Mouse (Mus musculus): ENCODE results near the gene Gm27029. TPM values are rescaled to one million over a fixed set of nuclear protein-coding genes. Genes with fewer than 3 reads are reported as not detected.
"Not testable (repeated sequence)": the region's sequence is repeated elsewhere in the genome, so short reads cannot be mapped to it uniquely, and the experiment has no call there.

The Gm27029 gene
- polyA plus RNA-seq, 1 experiment from 2014 or later: 6.5 TPM

DNA sequence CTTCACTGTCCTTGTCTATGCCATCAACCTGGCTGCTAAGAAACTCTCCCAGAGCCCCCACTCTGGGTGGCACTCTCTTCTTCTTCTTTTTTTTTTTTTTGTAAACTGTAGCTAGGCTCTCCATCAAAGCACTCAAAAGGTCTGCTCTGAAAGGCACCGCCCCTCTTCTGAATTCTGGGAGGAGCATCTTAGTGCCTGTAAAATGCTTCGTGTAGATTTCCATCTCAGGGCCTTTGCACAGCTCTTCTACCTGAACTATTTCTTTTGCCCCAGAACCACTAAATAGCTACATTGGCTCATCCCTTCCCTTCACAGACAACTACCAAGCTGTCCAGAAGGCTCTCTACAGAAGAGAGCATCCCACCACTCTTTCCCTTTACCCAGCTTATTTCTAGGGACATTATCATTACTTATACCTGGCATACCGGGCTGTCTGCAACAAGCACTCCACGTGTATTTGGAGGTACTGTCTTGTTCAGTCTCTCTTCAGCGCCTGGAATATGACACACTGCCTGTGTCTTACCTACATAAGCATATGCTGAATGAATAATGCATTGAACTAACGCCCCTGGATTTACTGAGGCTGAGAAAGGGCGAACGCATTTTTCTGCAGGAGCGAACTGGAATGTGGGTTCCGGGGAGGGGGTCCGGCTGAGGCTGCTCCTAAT is 8.0 kb downstream of the Gm27029 start:
- peaks cover 8% of the 10 kb centered on the region for H3K4me1 ChIP-seq
- peak overlapping the region; percentile 82 for H3K27ac ChIP-seq
- H3K9ac ChIP-seq: peak overlapping the region; percentile 87
- peak overlapping the region; percentile 84 for H3K4me3 ChIP-seq (replicated peaks)
- H3K27me3 ChIP-seq: no peaks in the 10 kb centered on the region
- 2% methylated on average over 11 of the region's 11 CpGs for WGBS
- peak overlapping the region; percentile 89 for H3K4me2 ChIP-seq
- no peak; the same call in 1 of the 2 replicates for ATAC-seq (ENCODE audit: low FRiP score)
- H3K36me3 ChIP-seq (replicated peaks): peaks cover 24% of the 10 kb centered on the region
- H3K9me3 ChIP-seq: no peaks in the 10 kb centered on the region

GRCm38 (mm10) chr11:101415306-101415705 is 9.3 kb downstream of the Gm27029 start:
- Histone ChIP-seq H3K4me1 (peaks cover 8% of the 10 kb centered on the region), H3K27me3 (no peaks in the 10 kb centered on the region), H3K9me3 (no peaks in the 10 kb centered on the region), H3K4me3 (replicated peaks) (no peak overlapping the region), H3K36me3 (replicated peaks) (peaks cover 37% of the 10 kb centered on the region), H3K9ac (no peak overlapping the region), H3K27ac (no peak overlapping the region), H3K4me2 (no peak overlapping the region)
- ATAC-seq (ENCODE audit: low FRiP score): no peak
- 90% methylated on average over 2 of the region's 2 CpGs for WGBS

DNA sequence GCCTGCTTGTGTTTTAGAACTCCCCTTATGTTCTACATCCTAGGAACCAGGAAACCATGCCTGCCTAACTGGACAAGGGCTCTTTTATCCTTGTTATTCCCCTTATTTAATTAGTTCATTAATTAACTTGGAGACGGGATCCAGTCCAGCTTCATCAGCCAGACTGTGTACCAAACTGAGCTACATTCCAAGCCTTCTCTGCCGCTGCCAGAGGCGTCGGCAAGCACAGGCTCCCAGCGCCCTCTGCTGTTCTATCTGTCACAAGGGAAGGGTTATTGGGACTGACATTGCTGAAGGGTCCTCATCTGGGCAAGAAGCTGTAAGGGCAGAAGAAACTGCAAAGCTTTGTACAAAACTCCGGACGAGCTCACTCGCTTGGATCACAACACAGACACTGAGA is 29.5 kb downstream of the Gm27029 start:
- H3K9ac ChIP-seq: no peak overlapping the region
- H3K4me2 ChIP-seq: no peak overlapping the region
- WGBS: 7% methylated on average over 8 of the region's 8 CpGs
- peaks cover 2% of the 10 kb centered on the region; the same call in 1 of the 2 replicates for H3K27me3 ChIP-seq
- no peaks in the 10 kb centered on the region for H3K4me1 ChIP-seq
- no peaks in the 10 kb centered on the region for H3K36me3 ChIP-seq (replicated peaks)
- no peak overlapping the region for H3K4me3 ChIP-seq (replicated peaks)
- no peak for ATAC-seq (ENCODE audit: low FRiP score)
- H3K27ac ChIP-seq: no peak overlapping the region
- no peaks in the 10 kb centered on the region for H3K9me3 ChIP-seq

GRCm38 (mm10) chr11:101381817-101382216 is 42.8 kb downstream of the Gm27029 start:
- Histone ChIP-seq H3K9me3 (no peaks in the 10 kb centered on the region), H3K9ac (no peak overlapping the region), H3K27ac (no peak overlapping the region), H3K36me3 (replicated peaks) (no peaks in the 10 kb centered on the region), H3K4me3 (replicated peaks) (no peak overlapping the region), H3K27me3 (no peaks in the 10 kb centered on the region), H3K4me1 (peaks cover 4% of the 10 kb centered on the region; the same call in 1 of the 2 replicates), H3K4me2 (no peak overlapping the region)
- no peak for ATAC-seq (ENCODE audit: low FRiP score)
- WGBS: 5% methylated on average over 4 of the region's 4 CpGs

- no peak overlapping the region for H3K4me3 ChIP-seq (replicated peaks)
- WGBS: 80% methylated on average over 6 of the region's 6 CpGs
- H3K27ac ChIP-seq: no peak overlapping the region
These were observed 45.7 kb downstream of the Gm27029 start for GRCm38 (mm10) chr11:101378926-101379325.

GRCm38 (mm10) chr11:101378196-101378595 is 46.4 kb downstream of the Gm27029 start:
- H3K4me1 ChIP-seq; H3K27ac ChIP-seq; H3K9ac ChIP-seq; ATAC-seq (ENCODE audit: low FRiP score); H3K4me2 ChIP-seq; H3K4me3 ChIP-seq (replicated peaks); H3K36me3 ChIP-seq (replicated peaks); H3K27me3 ChIP-seq; H3K9me3 ChIP-seq: not testable (repeated sequence)
- 91% methylated on average over 8 of the region's 8 CpGs for WGBS

More at GRCm38 (mm10) chr11:101378926-101379325, 45.7 kb downstream of the Gm27029 start:
- Histone ChIP-seq H3K9ac (no peak overlapping the region), H3K4me1 (peaks cover 4% of the 10 kb centered on the region; the same call in 1 of the 2 replicates), H3K9me3 (no peaks in the 10 kb centered on the region), H3K4me2 (no peak overlapping the region), H3K27me3 (no peaks in the 10 kb centered on the region), H3K36me3 (replicated peaks) (no peaks in the 10 kb centered on the region)
- no peak for ATAC-seq (ENCODE audit: low FRiP score)

DNA sequence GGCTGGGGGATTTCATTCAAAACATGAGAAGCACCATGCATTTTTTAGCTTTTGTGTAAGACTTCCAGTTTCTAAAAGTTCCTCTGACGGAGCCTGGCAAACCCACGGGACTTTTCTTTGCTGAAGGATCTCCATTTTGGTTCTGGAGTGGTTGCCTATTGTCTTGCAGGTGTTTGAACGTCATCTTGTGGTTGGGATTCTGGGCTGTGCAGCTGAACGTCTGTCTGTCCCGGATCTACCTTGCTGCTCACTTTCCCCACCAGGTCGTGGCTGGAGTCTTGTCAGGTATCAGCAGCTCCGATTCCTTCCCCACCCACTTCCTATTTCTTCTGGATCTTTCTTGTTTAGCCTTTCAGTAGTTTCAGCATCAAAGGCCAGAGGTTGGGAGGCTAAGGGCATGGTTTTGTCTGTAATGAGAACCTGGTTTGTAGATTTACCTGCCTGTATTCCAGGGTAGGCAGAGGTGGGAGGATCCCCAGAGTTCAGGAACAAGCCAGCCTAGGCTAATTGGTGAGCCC is 50.1 kb downstream of the Gm27029 start:
- H3K9ac ChIP-seq: no peak overlapping the region

DNA sequence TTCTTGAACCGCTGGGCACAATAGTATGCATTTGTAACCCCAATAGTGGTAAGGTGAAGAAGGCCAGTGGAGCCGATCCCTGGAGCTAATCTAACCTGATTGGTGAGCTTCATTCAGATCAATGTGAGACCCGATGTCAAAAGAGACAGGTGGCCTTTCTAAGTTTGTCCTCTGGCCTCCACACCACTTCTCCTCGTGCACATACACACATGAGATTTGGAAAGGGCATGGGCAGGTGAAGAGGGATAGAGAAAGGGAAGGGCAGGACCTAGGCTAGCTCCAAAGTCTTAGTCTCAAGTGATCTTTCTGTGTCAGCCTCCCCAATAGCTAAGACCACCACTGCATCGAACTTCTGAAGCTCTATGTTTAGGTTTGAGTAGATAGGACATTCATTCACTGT is 54.5 kb downstream of the Gm27029 start:
- Histone ChIP-seq H3K27ac (no peak overlapping the region), H3K36me3 (replicated peaks) (no peaks in the 10 kb centered on the region), H3K27me3 (no peaks in the 10 kb centered on the region), H3K9me3 (no peaks in the 10 kb centered on the region), H3K4me2 (no peak overlapping the region), H3K4me3 (replicated peaks) (no peak overlapping the region), H3K4me1 (no peaks in the 10 kb centered on the region), H3K9ac (no peak overlapping the region)
- ATAC-seq (ENCODE audit: low FRiP score): no peak
- WGBS: 80% methylated on average over 5 of the region's 5 CpGs

More for the DNA sequence above, 50.1 kb downstream of the Gm27029 start:
- Histone ChIP-seq H3K4me3 (replicated peaks) (no peak overlapping the region), H3K27me3 (no peaks in the 10 kb centered on the region), H3K27ac (no peak overlapping the region), H3K9me3 (no peaks in the 10 kb centered on the region), H3K4me2 (no peak overlapping the region), H3K36me3 (replicated peaks) (no peaks in the 10 kb centered on the region), H3K4me1 (no peaks in the 10 kb centered on the region)
- ATAC-seq (ENCODE audit: low FRiP score): no peak
- WGBS: 63% methylated on average over 7 of the region's 7 CpGs

- ATAC-seq (ENCODE audit: low FRiP score): no peak
- no peaks in the 10 kb centered on the region for H3K9me3 ChIP-seq
- H3K36me3 ChIP-seq (replicated peaks): no peaks in the 10 kb centered on the region
- H3K4me1 ChIP-seq: no peaks in the 10 kb centered on the region
- H3K27me3 ChIP-seq: no peaks in the 10 kb centered on the region
- WGBS: 85% methylated on average over 8 of the region's 8 CpGs
- H3K9ac ChIP-seq: no peak within 1 kb of the TSS
- H3K4me3 ChIP-seq (replicated peaks): no peak within 1 kb of the TSS
- no peak within 1 kb of the TSS for H3K27ac ChIP-seq
- H3K4me2 ChIP-seq: no peak within 1 kb of the TSS
These were observed 57.2 kb downstream of the Gm27029 start, which contains the start of gene G6pc for GRCm38 (mm10) chr11:101367326-101367935. TSS of gene G6pc (plus strand) at chr11:101367561.

DNA sequence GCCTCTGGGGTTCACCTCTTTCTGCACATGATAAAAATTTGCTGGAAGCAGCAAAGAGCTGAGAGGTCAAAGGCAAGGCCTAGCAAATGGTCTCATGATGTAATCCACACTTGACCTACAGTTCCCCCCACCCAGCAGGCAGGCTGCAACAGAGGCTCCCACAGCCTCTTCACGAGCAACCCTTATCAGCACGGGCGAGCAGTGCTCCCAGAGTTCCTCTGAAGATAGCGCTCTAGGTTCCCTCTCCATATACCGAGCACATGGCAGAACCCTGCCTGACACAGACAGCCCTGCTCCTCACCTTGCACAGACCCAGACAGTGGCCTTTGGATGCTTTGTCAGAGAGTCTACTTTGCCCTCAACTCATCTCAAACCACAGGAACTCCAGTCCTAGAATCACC is 60.1 kb downstream of the Gm27029 start:
- WGBS: 86% methylated on average over 5 of the region's 5 CpGs

DNA sequence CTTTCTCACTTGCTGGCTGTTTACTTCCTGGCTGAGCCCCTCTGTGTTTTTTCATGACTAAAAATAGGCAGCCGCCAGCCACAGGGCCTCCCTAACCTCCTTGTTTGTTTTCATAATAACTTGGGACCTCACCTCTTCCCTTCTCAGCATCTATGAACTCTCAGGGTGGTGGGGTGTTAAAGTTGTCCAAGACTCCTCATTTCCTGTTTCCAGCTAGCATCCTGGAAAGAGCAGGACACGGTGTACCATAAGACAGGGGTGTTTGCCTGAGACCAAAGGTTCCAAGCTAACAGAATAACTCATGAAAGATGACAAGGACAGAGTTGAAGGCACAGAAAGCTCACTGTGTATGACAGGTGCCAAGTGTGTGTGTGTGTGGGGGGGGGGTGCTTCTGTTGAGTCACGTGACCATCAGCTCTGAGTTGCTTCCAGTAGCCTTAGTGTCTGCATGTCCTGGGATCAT is 63.9 kb downstream of the Gm27029 start:
- no peaks in the 10 kb centered on the region for H3K4me1 ChIP-seq
- no peaks in the 10 kb centered on the region for H3K27me3 ChIP-seq
- no peak overlapping the region for H3K4me3 ChIP-seq (replicated peaks)
- 69% methylated on average over 3 of the region's 3 CpGs for WGBS
- H3K9ac ChIP-seq: no peak overlapping the region
- no peak overlapping the region for H3K27ac ChIP-seq
- no peak overlapping the region for H3K4me2 ChIP-seq
- no peaks in the 10 kb centered on the region for H3K36me3 ChIP-seq (replicated peaks)
- no peaks in the 10 kb centered on the region for H3K9me3 ChIP-seq
- ATAC-seq (ENCODE audit: low FRiP score): no peak

More for the DNA sequence above, 60.1 kb downstream of the Gm27029 start:
- no peaks in the 10 kb centered on the region for H3K4me1 ChIP-seq
- H3K9ac ChIP-seq: no peak overlapping the region
- H3K9me3 ChIP-seq: no peaks in the 10 kb centered on the region
- no peak for ATAC-seq (ENCODE audit: low FRiP score)
- no peak overlapping the region for H3K27ac ChIP-seq
- no peak overlapping the region for H3K4me3 ChIP-seq (replicated peaks)
- no peaks in the 10 kb centered on the region for H3K36me3 ChIP-seq (replicated peaks)
- no peaks in the 10 kb centered on the region for H3K27me3 ChIP-seq
- H3K4me2 ChIP-seq: no peak overlapping the region

- H3K4me1 ChIP-seq: no peaks in the 10 kb centered on the region
- WGBS: 87% methylated on average over 9 of the region's 9 CpGs
These were observed 64.8 kb downstream of the Gm27029 start for GRCm38 (mm10) chr11:101359776-101360175.

More at GRCm38 (mm10) chr11:101359776-101360175, 64.8 kb downstream of the Gm27029 start:
- Histone ChIP-seq H3K4me2 (no peak overlapping the region), H3K27ac (no peak overlapping the region), H3K9ac (no peak overlapping the region), H3K27me3 (no peaks in the 10 kb centered on the region), H3K36me3 (replicated peaks) (no peaks in the 10 kb centered on the region), H3K4me3 (replicated peaks) (no peak overlapping the region), H3K9me3 (no peaks in the 10 kb centered on the region)
- ATAC-seq (ENCODE audit: low FRiP score): no peak

Measured in forebrain, embryonic 12.5 days (tissue).